Mouse (Mus musculus): ENCODE data around the gene Chrna4. TPM values are rescaled to one million over a fixed set of nuclear protein-coding genes. Genes with fewer than 3 reads are reported as not detected.
A peak's percentile ranks its signal among the peaks of the same experiment; 100 is the strongest.

Gene Chrna4
- polyA plus RNA-seq, 1 experiment: not detected

- no peaks in the 10 kb centered on the region for H3K36me3 ChIP-seq (ENCODE audit: control insufficient read depth, insufficient read depth)
- no peak overlapping the region for H3ac ChIP-seq (ENCODE audit: control insufficient read depth, insufficient read length)
- no peak overlapping the region for H3K4me2 ChIP-seq (ENCODE audit: low read depth)
- H3K4me3 ChIP-seq: no peak overlapping the region
- no peak for TF ChIP-seq TCF3 (IDR thresholded peaks at IDR 0.05; ENCODE audit: insufficient read length, low read depth)
- TF ChIP-seq E2F4 (IDR thresholded peaks at IDR 0.05; ENCODE audit: insufficient read depth): no peak
- no peak for TF ChIP-seq MAX (IDR thresholded peaks at IDR 0.05; ENCODE audit: low read depth)
- no peak for TF ChIP-seq CEBPB (IDR thresholded peaks at IDR 0.05; ENCODE audit: insufficient read depth, poor library complexity, severe bottlenecking)
- peak; percentile 9 for TF ChIP-seq POLR2AphosphoS2 (IDR thresholded peaks at IDR 0.05; ENCODE audit: insufficient read length, low read depth)
- peaks cover 18% of the 10 kb centered on the region for H3K27me3 ChIP-seq (ENCODE audit: control insufficient read depth, insufficient read depth, insufficient read length)
- no peaks in the 10 kb centered on the region for H3K79me2 ChIP-seq (ENCODE audit: control insufficient read depth, insufficient read depth)
Observed at GRCm38 (mm10) chr2:180995457-180995856, 47.9 kb downstream of the Chrna4 start.

- no peak overlapping the region for H3ac ChIP-seq (ENCODE audit: control insufficient read depth, insufficient read length)
- H3K4me3 ChIP-seq: no peak overlapping the region
- no peak for TF ChIP-seq POLR2A (IDR thresholded peaks at IDR 0.05; ENCODE audit: insufficient read length, low read depth)
- no peak for TF ChIP-seq MAX (IDR thresholded peaks at IDR 0.05; ENCODE audit: low read depth)
- TF ChIP-seq TCF3 (IDR thresholded peaks at IDR 0.05; ENCODE audit: insufficient read length, low read depth): no peak
- no peak for TF ChIP-seq MYOD1 (IDR thresholded peaks at IDR 0.05; ENCODE audit: control insufficient read depth in 1 of 3, insufficient read length in 2 of 3, low read depth in 2 of 3)
- TF ChIP-seq MYOG (IDR thresholded peaks at IDR 0.05; ENCODE audit: control insufficient read depth in 1 of 3, insufficient read depth in 1 of 3, insufficient read length in 2 of 3, low read depth in 2 of 3): no peak
- TF ChIP-seq USF1 (IDR thresholded peaks at IDR 0.05; ENCODE audit: low read depth): no peak
- TF ChIP-seq SRF (IDR thresholded peaks at IDR 0.05; ENCODE audit: control insufficient read depth, insufficient read length, low read depth): no peak
- TF ChIP-seq POLR2AphosphoS2 (IDR thresholded peaks at IDR 0.05; ENCODE audit: insufficient read length, low read depth): no peak
- no peak for TF ChIP-seq E2F4 (IDR thresholded peaks at IDR 0.05; ENCODE audit: insufficient read depth)
- TF ChIP-seq TCF12 (IDR thresholded peaks at IDR 0.05; ENCODE audit: insufficient read depth, poor library complexity, severe bottlenecking): no peak
- no peak for TF ChIP-seq REST (IDR thresholded peaks at IDR 0.05; ENCODE audit: insufficient read depth, insufficient read length)
- no peak for TF ChIP-seq CEBPB (IDR thresholded peaks at IDR 0.05; ENCODE audit: insufficient read depth, poor library complexity, severe bottlenecking)
- H3K79me2 ChIP-seq (ENCODE audit: control insufficient read depth, insufficient read depth): no peaks in the 10 kb centered on the region
- H3K27me3 ChIP-seq (ENCODE audit: control insufficient read depth, insufficient read depth, insufficient read length): peaks cover 10% of the 10 kb centered on the region
- no peak overlapping the region for H3K4me2 ChIP-seq (ENCODE audit: low read depth)
- no peaks in the 10 kb centered on the region for H3K36me3 ChIP-seq (ENCODE audit: control insufficient read depth, insufficient read depth)
Observed at GRCm38 (mm10) chr2:180994360-180994759, 49.0 kb downstream of the Chrna4 start.

GRCm38 (mm10) chr2:180990347-180990746 lies 53.0 kb downstream of the Chrna4 start:
- H3K4me3 ChIP-seq: no peak overlapping the region

GRCm38 (mm10) chr2:180988948-180989347 lies 54.4 kb downstream of the Chrna4 start:
- Histone ChIP-seq H3K36me3 (ENCODE audit: control insufficient read depth, insufficient read depth) (peaks cover 2% of the 10 kb centered on the region), H3K79me2 (ENCODE audit: control insufficient read depth, insufficient read depth) (no peaks in the 10 kb centered on the region), H3ac (ENCODE audit: control insufficient read depth, insufficient read length) (no peak overlapping the region), H3K4me2 (ENCODE audit: low read depth) (no peak overlapping the region), H3K27me3 (ENCODE audit: control insufficient read depth, insufficient read depth, insufficient read length) (no peaks in the 10 kb centered on the region), H3K4me3 (no peak overlapping the region)
- TF ChIP-seq POLR2AphosphoS2 (IDR thresholded peaks at IDR 0.05; ENCODE audit: insufficient read length, low read depth) (peak; percentile 60), TCF3 (IDR thresholded peaks at IDR 0.05; ENCODE audit: insufficient read length, low read depth) (no peak)

More at GRCm38 (mm10) chr2:180990347-180990746, 53.0 kb downstream of the Chrna4 start:
- Histone ChIP-seq H3K4me2 (ENCODE audit: low read depth) (no peak overlapping the region), H3K79me2 (ENCODE audit: control insufficient read depth, insufficient read depth) (no peaks in the 10 kb centered on the region), H3K27me3 (ENCODE audit: control insufficient read depth, insufficient read depth, insufficient read length) (peaks cover 5% of the 10 kb centered on the region), H3ac (ENCODE audit: control insufficient read depth, insufficient read length) (no peak overlapping the region), H3K36me3 (ENCODE audit: control insufficient read depth, insufficient read depth) (no peaks in the 10 kb centered on the region)
- TF ChIP-seq MAX (IDR thresholded peaks at IDR 0.05; ENCODE audit: low read depth) (no peak), POLR2AphosphoS2 (IDR thresholded peaks at IDR 0.05; ENCODE audit: insufficient read length, low read depth) (peak; percentile 37), CEBPB (IDR thresholded peaks at IDR 0.05; ENCODE audit: insufficient read depth, poor library complexity, severe bottlenecking) (no peak)

GRCm38 (mm10) chr2:180988347-180988913 lies 54.9 kb downstream of the Chrna4 start:
- no peak overlapping the region for H3K4me2 ChIP-seq (ENCODE audit: low read depth)
- H3ac ChIP-seq (ENCODE audit: control insufficient read depth, insufficient read length): no peak overlapping the region
- TF ChIP-seq MAX (IDR thresholded peaks at IDR 0.05; ENCODE audit: low read depth): no peak
- peak; percentile 87 for TF ChIP-seq POLR2AphosphoS2 (IDR thresholded peaks at IDR 0.05; ENCODE audit: insufficient read length, low read depth)
- peak in 1 of 3 experiments; percentile 64 for TF ChIP-seq MYOG (IDR thresholded peaks at IDR 0.05; ENCODE audit: control insufficient read depth in 1 of 3, insufficient read depth in 1 of 3, insufficient read length in 2 of 3, low read depth in 2 of 3)
- H3K36me3 ChIP-seq (ENCODE audit: control insufficient read depth, insufficient read depth): peaks cover 6% of the 10 kb centered on the region
- no peak overlapping the region for H3K4me3 ChIP-seq
- H3K79me2 ChIP-seq (ENCODE audit: control insufficient read depth, insufficient read depth): no peaks in the 10 kb centered on the region
- no peaks in the 10 kb centered on the region for H3K27me3 ChIP-seq (ENCODE audit: control insufficient read depth, insufficient read depth, insufficient read length)
